Mouse (Mus musculus) embryo, embryonic 10 days (tissue): ENCODE measurements around the gene Vmn1r67.

Experiments
- DNase-seq: peaks from one replicate; pipeline ENCODE4 v3.0.0-alpha.2; 2015; ENCODE audit warnings: low spot score

The Vmn1r67 gene

GRCm38 (mm10) chr7:10443031-10443430 lies at the start of gene Vmn1r67:
Gene Vmn1r67 (plus strand): TSS chr7:10443331.
- DNase-seq = no peak

- DNase-seq = no peak
Measured at GRCm38 (mm10) chr7:10458166-10458565, 15.0 kb downstream of the Vmn1r67 start.

DNA sequence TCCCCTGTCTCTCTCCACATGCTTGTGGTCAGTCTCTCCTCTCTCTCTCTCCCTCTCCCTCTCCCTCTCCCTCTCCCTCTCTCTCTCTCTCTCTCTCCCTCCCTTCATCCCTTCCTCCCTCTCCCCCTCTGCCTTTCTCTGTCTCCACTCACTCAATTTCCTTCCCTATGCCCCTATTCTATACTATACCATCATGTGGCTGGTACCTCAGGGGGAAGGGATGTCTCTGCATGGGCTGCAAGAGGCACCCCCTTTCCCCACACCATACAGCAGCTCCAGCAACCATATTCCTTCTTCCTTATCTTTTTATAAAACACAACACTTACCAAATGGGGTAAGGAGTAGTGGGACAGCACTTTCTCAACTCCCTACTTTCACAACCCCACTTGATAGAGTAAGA lies 36.7 kb downstream of the Vmn1r67 start:
- DNase-seq = no peak

DNA sequence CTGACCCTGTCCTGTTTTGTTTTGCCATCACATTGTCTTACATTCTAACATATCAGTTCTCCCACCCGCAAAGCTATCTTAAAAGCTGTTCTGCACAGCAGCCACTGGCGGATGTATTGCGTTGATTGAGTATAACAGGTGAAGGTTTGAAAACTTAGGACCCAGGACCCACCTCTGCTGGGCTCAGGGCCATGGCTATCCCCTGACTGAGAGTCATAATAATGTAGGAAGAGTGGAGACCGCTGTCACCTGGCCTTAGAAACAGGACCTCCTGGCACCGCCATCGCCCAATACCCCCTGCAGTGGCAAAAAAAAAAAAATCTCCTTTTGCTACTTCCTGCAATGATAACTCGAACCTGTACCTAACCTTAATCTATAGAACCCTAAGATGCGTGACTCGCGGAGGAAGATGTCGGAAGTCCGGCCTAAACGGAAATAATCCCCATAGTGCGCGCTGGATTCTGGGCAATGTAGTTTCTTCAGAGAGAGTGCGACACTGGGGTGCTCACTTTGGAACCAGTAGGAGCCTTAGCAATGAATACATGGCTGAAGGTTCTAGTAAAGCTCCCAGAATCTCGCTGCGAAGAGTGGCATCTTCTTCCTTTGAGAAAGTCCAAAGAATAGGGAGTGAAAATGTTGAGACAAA lies 37.6 kb downstream of the Vmn1r67 start:
- peak; percentile 7 for DNase-seq

- peak; percentile 93 for DNase-seq
Measured at GRCm38 (mm10) chr7:10494786-10495521, 51.8 kb downstream of the Vmn1r67 start, which contains the start of gene Zik1. Gene Zik1 (minus strand): TSS chr7:10495394.

DNA sequence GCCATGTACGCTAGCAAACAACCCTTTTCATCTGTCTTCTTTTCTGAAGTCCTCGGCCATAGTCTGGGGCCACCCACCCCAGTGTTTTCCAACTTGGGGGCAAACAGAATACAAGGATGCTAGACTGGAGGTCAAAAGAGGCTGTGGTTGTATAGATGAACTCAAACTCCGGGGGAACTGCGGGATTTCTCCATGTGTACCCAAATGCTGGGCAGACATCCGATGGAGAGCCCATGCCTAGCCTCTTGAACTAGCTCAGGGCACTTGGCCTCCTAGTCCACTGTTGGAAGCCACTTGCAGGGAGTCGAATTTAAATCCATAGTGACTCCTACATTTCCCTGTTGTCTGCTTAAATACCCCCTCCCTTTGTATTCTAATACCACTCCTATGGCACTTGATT lies 52.4 kb downstream of the Vmn1r67 start:
- no peak for DNase-seq
